Mouse (Mus musculus) midbrain, postnatal 0 days (tissue): Measurements from ENCODE around the gene Ifna4. TPM values are rescaled to one million over a fixed set of nuclear protein-coding genes. Genes with fewer than 3 reads are reported as not detected.
A peak's percentile ranks its signal among the peaks of the same experiment; 100 is the strongest.
"Not testable (repeated sequence)": the region's sequence is repeated elsewhere in the genome, so short reads cannot be mapped to it uniquely, and the experiment has no call there.

Experiments used
- ATAC-seq: fragments of 200-750 bp; cut with Nextera tagmentation; 2 replicates; pipeline ENCODE4 v1.8.0; 2017; ENCODE audit warnings: moderate number of reproducible peaks, mild to moderate bottlenecking, moderate TSS enrichment, moderate library complexity; ENCODE audit not compliant: low FRiP score
- DNase-seq: peaks from one replicate; pipeline ENCODE4 v3.0.0-alpha.2; 2015; ENCODE audit warnings: low spot score
- H3K27ac ChIP-seq: fragments of 300-500 bp; sonication (generic); 2 replicates; pipeline ENCODE4 v1.5.1; 2014; ENCODE audit warnings: low read depth, mild to moderate bottlenecking, low read length, mixed read lengths
- H3K27me3 ChIP-seq: fragments of 300-500 bp; sonication (generic); 2 replicates; pipeline ENCODE4 v1.6.1; 2014; ENCODE audit warnings: low read length, control low read depth, mixed read lengths; ENCODE audit not compliant: insufficient read depth
- H3K36me3 ChIP-seq: fragments of 300-500 bp; sonication (generic); 2 replicates; pipeline ENCODE4 v1.6.1; 2014; ENCODE audit warnings: low read length, control low read depth, mixed read lengths; ENCODE audit not compliant: insufficient read depth
- H3K4me1 ChIP-seq: fragments of 300-500 bp; sonication (generic); 2 replicates; pipeline ENCODE4 v1.6.1; 2014; ENCODE audit warnings: mild to moderate bottlenecking, control low read depth, antibody characterized with exemption, low read length, mixed read lengths; ENCODE audit not compliant: insufficient read depth
- H3K4me2 ChIP-seq: fragments of 300-500 bp; sonication (generic); 2 replicates; pipeline ENCODE4 v1.6.1; 2014; ENCODE audit warnings: low read depth, mild to moderate bottlenecking, low read length, mixed read lengths; ENCODE audit not compliant: poor library complexity, severe bottlenecking
- H3K4me3 ChIP-seq: fragments of 300-500 bp; sonication (generic); 2 replicates; pipeline ENCODE4 v1.5.1; 2014; ENCODE audit warnings: low read depth, mild to moderate bottlenecking, low read length, moderate library complexity
- H3K9ac ChIP-seq: fragments of 300-500 bp; sonication (generic); replicated peaks from 2 replicates; pipeline ENCODE4 v1.6.1; 2014; ENCODE audit warnings: mild to moderate bottlenecking, low read length, moderate library complexity, mixed read lengths; ENCODE audit not compliant: poor library complexity, severe bottlenecking
- H3K9me3 ChIP-seq: fragments of 300-500 bp; sonication (generic); 2 replicates; pipeline ENCODE4 v1.6.1; 2016; ENCODE audit warnings: low read length, control low read depth
- CTCF ChIP-seq: IDR thresholded peaks from 2 replicates; pipeline ENCODE4 v1.5.1; 2016; ENCODE audit warnings: antibody characterized with exemption, mild to moderate bottlenecking
- WGBS: fragments of 180-500 bp; shearing (Covaris S2); extraction: QIAGEN DNeasy Blood & Tissue Kit; methylation state at CpG from one replicate; pipeline ENCODE4 v1.1.7; 2014; 5-methylcytosine and 5-hydroxymethylcytosine counted together
- polyA plus RNA-seq: library from polyadenylated mRNA; unstranded; fragments of >200 nt; fragmentation: Nextera tagmentation; extraction: Ambion mirVana; gene quantifications from 2 replicates; pipeline ENCODE4 v1.2.1, GENCODE M21; 2015
- total RNA-seq: library from RNA; depleted of rRNA; stranded (reverse); fragments of >200 nt; gene quantifications from 2 replicates; pipeline ENCODE4 v1.2.3, GENCODE M21; 2014

Gene Ifna4
- total and polyA plus RNA-seq, 2 experiments from 2014 or later, result not detected

DNA sequence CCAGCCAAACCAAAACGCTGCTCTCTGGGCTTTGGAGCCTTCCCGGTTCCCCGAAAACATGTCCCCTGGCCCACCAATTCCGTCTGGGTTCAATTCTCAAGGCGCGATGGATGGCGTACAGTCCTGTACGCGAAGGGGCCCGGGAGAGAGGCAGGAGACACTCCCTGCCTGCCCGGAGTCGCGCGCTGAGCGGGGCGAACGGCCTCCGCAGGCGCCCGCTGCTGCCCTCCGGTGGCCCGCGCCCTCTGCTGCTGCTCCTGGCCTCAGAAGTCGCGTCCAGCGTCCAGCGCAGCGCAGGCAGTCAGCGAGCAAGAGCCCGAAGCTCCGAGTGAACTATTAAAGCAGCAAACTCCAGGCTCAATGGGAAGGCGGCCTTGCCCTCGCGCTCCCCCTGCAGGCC lies 35.9 kb upstream of the Ifna4 start:
- H3K27me3 ChIP-seq, H3K27ac ChIP-seq, H3K36me3 ChIP-seq, H3K4me1 ChIP-seq, DNase-seq, ATAC-seq, H3K9ac ChIP-seq, H3K4me3 ChIP-seq, H3K9me3 ChIP-seq: not testable (repeated sequence)
- peak overlapping the region; percentile 35 for H3K4me2 ChIP-seq
- WGBS, result no CpG with 5 or more reads among the region's 34 CpGs
- TF ChIP-seq CTCF, result peak; percentile 14; the same call in 1 of the 2 replicates

DNA sequence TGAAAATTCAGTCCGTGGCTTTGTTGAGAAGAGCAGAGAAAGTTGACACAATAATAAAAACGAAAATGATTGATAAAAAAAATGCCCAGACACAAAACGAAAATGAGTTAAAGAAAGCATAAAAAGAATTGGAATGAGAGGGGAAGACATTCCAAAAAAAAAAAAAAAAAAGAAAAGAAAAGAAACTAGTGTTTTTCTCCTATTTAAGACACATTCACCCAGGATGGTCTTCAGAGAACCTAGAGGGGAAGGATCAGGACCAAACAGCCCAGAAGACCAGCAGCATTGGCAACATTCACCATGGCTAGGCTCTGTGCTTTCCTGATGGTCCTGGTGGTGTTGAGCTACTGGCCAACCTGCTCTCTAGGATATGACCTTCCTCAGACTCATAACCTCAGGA lies 25.7 kb upstream of the Ifna4 start, which contains the start of gene Ifna7:
Ifna7 (plus strand) TSS at position 301 of the 400 bp plus-strand sequence.
- Histone ChIP-seq H3K4me1 (no peaks in the 10 kb centered on the region), H3K27ac (no peak within 1 kb of the TSS), H3K36me3 (no peaks in the 10 kb centered on the region), H3K27me3 (no peaks in the 10 kb centered on the region), H3K4me3 (no peak within 1 kb of the TSS), H3K9ac (no peak within 1 kb of the TSS), H3K4me2 (no peak within 1 kb of the TSS), H3K9me3 (no peaks in the 10 kb centered on the region)
- TF ChIP-seq CTCF, result no peak
- no peak for DNase-seq
- 66% methylated on average over 3 of the region's 3 CpGs for WGBS
- no peak for ATAC-seq

DNA sequence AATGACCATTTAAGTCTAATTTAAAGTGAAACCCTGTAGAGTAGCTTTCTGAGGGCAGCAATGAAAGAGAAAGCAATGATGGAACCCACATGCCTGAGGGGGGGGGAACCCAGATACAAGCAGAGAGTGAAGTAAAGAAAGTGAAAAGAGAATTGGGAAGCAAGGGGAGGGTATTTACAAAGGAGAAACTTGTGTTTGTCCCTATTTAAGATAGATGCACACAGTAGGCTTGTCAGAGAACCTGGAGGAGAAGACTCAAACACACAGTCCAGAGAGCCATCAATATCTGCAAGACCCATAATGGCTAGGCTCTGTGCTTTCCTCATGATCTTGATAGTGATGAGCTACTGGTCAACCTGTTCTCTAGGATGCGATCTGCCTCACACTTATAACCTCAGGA lies 22.0 kb upstream of the Ifna4 start, which contains the start of gene Ifna11:
Ifna11 (plus strand) TSS at position 301 of the 400 bp plus-strand sequence.
- ATAC-seq, result no peak
- 89% methylated on average over 1 of the region's 1 CpGs for WGBS
- Histone ChIP-seq H3K4me1 (no peaks in the 10 kb centered on the region), H3K27me3 (no peaks in the 10 kb centered on the region), H3K27ac (no peak within 1 kb of the TSS), H3K36me3 (no peaks in the 10 kb centered on the region), H3K4me3 (no peak within 1 kb of the TSS), H3K9me3 (no peaks in the 10 kb centered on the region), H3K9ac (no peak within 1 kb of the TSS), H3K4me2 (no peak within 1 kb of the TSS)
- TF ChIP-seq CTCF, result no peak
- no peak for DNase-seq

DNA sequence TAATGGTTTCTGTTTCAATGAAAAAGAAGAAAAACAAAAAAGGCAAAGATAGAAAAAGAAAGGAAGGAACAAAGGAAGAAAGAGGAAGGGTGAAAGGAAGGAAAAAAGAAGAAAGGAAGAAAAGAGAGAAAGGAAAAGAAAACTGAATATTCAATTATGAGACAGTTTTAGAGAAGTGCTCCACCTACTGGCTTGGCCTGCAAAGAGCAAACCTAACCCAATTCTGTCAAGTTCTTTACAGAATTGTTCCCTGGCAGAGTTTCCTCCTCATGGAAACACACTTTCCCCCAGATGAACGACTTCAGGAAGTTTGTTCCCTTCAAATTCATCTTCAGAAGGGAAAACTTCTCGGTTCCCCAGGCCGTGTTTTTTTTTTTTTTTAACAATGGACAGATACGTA lies 18.7 kb upstream of the Ifna4 start:
- TF ChIP-seq CTCF, result peak; percentile 75
- no peak overlapping the region for H3K27ac ChIP-seq
- H3K27me3 ChIP-seq, result no peaks in the 10 kb centered on the region
- WGBS, result 18% methylated on average over 4 of the region's 4 CpGs
- ATAC-seq (no peak), DNase-seq (peak; percentile 42)
- H3K4me1 ChIP-seq, result no peaks in the 10 kb centered on the region
- H3K4me2 ChIP-seq, result no peak overlapping the region
- H3K36me3 ChIP-seq, result no peaks in the 10 kb centered on the region
- no peak overlapping the region for H3K4me3 ChIP-seq
- no peaks in the 10 kb centered on the region for H3K9me3 ChIP-seq
- H3K9ac ChIP-seq, result no peak overlapping the region

DNA sequence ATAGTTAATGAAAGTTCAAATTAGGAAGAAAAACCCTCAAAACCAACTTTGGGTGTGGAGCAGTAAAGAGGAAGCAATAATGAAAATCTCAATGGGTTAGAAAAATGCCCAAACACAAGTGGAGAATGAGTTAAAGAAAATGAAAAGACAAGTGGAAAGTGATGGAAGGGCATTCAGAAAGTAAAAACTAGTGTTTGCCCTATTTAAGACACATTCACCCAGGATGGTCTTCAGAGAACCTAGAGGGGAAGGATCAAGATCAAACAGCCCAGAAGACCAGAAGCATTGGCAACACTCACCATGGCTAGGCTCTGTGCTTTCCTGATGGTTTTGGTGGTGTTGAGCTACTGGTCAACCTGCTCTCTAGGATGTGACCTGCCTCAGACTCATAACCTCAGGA lies 14.5 kb upstream of the Ifna4 start, which contains the start of gene Ifna6:
Ifna6 (plus strand) TSS at position 301 of the 400 bp plus-strand sequence.
- not testable (repeated sequence) for H3K27me3 ChIP-seq, H3K27ac ChIP-seq, DNase-seq, H3K4me3 ChIP-seq, H3K9ac ChIP-seq, H3K4me2 ChIP-seq, H3K36me3 ChIP-seq, H3K9me3 ChIP-seq, ATAC-seq, H3K4me1 ChIP-seq

DNA sequence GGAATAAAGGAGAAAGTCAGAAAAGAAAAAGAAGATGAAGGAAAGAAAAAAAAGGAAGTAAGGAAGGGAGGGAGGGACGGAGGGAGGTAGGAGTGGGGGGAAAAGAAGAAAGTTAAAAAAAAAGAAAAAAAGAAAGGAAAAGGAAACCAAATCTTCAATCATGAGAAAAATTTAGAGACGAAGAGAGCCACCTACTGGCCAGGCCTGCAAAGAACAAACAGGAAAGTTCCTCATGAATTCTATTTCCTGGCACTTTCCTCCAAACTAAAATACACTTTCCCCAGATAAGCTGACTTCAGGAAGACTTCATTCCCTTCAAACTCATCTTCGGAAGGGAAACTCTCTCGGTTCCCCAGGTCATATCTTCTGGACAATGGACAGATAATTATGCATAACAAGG lies 11.1 kb upstream of the Ifna4 start:
- WGBS, result 19% methylated on average over 4 of the region's 4 CpGs
- no peaks in the 10 kb centered on the region for H3K9me3 ChIP-seq

DNA sequence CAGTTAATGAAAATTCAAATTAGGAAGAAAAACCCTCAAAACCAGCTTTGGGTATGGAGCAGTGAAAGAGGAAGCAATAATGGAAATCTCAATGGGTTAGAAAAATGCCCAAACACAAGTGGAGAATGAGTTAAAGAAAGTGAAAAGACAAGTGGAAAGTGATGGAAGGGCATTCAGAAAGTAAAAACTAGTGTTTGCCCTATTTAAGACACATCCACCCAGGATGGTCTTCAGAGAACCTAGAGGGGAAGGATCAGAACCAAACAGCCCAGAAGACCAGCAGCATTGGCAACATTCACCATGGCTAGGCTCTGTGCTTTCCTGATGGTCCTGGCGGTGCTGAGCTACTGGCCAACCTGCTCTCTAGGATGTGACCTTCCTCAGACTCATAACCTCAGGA lies 6.4 kb upstream of the Ifna4 start, which contains the start of gene Ifna5:
Ifna5 (plus strand) TSS at position 301 of the 400 bp plus-strand sequence.
- H3K9ac ChIP-seq, H3K27me3 ChIP-seq, H3K9me3 ChIP-seq, H3K4me2 ChIP-seq, ATAC-seq, DNase-seq, H3K27ac ChIP-seq, H3K36me3 ChIP-seq, H3K4me3 ChIP-seq, H3K4me1 ChIP-seq: not testable (repeated sequence)
- 73% methylated on average over 1 of the region's 1 CpGs for WGBS

More for the DNA sequence above, 11.1 kb upstream of the Ifna4 start:
- Histone ChIP-seq H3K27ac (no peak overlapping the region), H3K4me2 (no peak overlapping the region), H3K36me3 (no peaks in the 10 kb centered on the region), H3K4me3 (no peak overlapping the region), H3K4me1 (no peaks in the 10 kb centered on the region), H3K9ac (no peak overlapping the region), H3K27me3 (no peaks in the 10 kb centered on the region)
- TF ChIP-seq CTCF, result peak; percentile 74
- ATAC-seq (no peak), DNase-seq (peak; percentile 17)
